Mouse (Mus musculus) liver, adult 2 months (tissue): ENCODE results near the gene Tnfaip3.

Experiments
- CTCF ChIP-seq: fragments of 200-500 bp; IDR thresholded peaks from 2 replicates; pipeline ENCODE4 v1.5.1; 2011; ENCODE audit warnings: low read depth, low read length, control low read depth
- POLR2A ChIP-seq: fragments of 200-500 bp; IDR thresholded peaks from 2 replicates; pipeline ENCODE4 v1.6.1; 2011; ENCODE audit warnings: low read length, control low read depth; ENCODE audit not compliant: insufficient read depth; ENCODE audit errors: extremely low read depth

- no peak for TF ChIP-seq CTCF
- no peak for TF ChIP-seq POLR2A
Measured at GRCm38 (mm10) chr10:18965601-18966000, 49.9 kb downstream of the Tnfaip3 start.
